In genomic region chr7:130215348-130216252, GRCm38 (mm10) we compare ENCODE assay signal across 7 mouse cellular contexts.
DNase-seq lines count a peak whose midpoint lies in the region; ATAC-seq and TF ChIP-seq lines count a peak whose summit lies in the region.

No protein-coding gene starts in this region.

- no peaks in the 10 kb centered on the region for H3K27me3 ChIP-seq in Patski
- H3K27me3 ChIP-seq in forebrain, embryonic 12.5 days: 0 out of 2 replicates have a peak, but pooled peaks cover 4% of the 10 kb centered on the region
- H3K27me3 ChIP-seq in neural tube, embryonic 15.5 days (replicated peaks): 0 out of 2 replicates have a peak, but pooled peaks cover 3% of the 10 kb centered on the region

- H3K4me3 ChIP-seq in forebrain, embryonic 12.5 days (replicated peaks): no peak overlapping the region
- no peak overlapping the region for H3K4me3 ChIP-seq in neural tube, embryonic 15.5 days (replicated peaks)

- H3K4me1 ChIP-seq in forebrain, embryonic 12.5 days: peaks cover 60% of the 10 kb centered on the region
- H3K4me1 ChIP-seq in neural tube, embryonic 15.5 days: peaks cover 20% of the 10 kb centered on the region

- intact Hi-C loops in heart, postnatal 10 days (cut with DNase I): no loop called here

- H3K9ac ChIP-seq in forebrain, embryonic 12.5 days: 0 out of 2 replicates have a peak overlapping the region, but pooled peaks have one; percentile 12
- no peak overlapping the region for H3K9ac ChIP-seq in neural tube, embryonic 15.5 days (replicated peaks)

- POLR2A ChIA-PET in Patski (lab: Charles Lee): no interaction called here

- CTCF ChIA-PET in Patski (lab: Charles Lee): interaction anchor here (0.9 kb wide), 1 partner anchor 8 kb away, joined by 3 read pairs; no protein-coding TSS in a partner anchor

- TF ChIP-seq CTCF in Patski (IDR thresholded peaks at IDR 0.05): no peak

- peak overlapping the region; percentile 36 for H3K4me2 ChIP-seq in forebrain, embryonic 12.5 days
- no peak overlapping the region for H3K4me2 ChIP-seq in neural tube, embryonic 15.5 days

- in situ Hi-C loops in Patski (cut with MboI; ENCODE audit: low pct_unique_long_range_greater_than_20kb): no loop called here

- WGBS in forebrain, embryonic 12.5 days: 16% methylated on average over 21 of the region's 21 CpGs
- WGBS in neural tube, embryonic 15.5 days: 31% methylated on average over 21 of the region's 21 CpGs

- peaks cover 7% of the 10 kb centered on the region for H3K36me3 ChIP-seq in forebrain, embryonic 12.5 days (replicated peaks)
- H3K36me3 ChIP-seq in neural tube, embryonic 15.5 days: no peaks in the 10 kb centered on the region

- DNase-seq in Patski (ENCODE audit: low read depth, low spot score): peak; percentile 74
- peak; percentile 81 to 87 for DNase-seq in adrenal gland, postnatal 36 days
- DNase-seq in heart, postnatal 10 days: peak; percentile 79 to 80
- DNase-seq in left cerebral cortex, adult 9 months (ENCODE audit: low spot score in 2 of 2): peak; percentile 31 to 72
- DNase-seq in B cell, adult 2 months: no peak

- peak overlapping the region; percentile 93 for H3K27ac ChIP-seq in forebrain, embryonic 12.5 days
- H3K27ac ChIP-seq in neural tube, embryonic 15.5 days (replicated peaks): peak overlapping the region; percentile 56

- no peak for ATAC-seq in Patski
- peak; percentile 94 for ATAC-seq in forebrain, embryonic 12.5 days (ENCODE audit: low FRiP score)
- peak; percentile 86 for ATAC-seq in neural tube, embryonic 15.5 days (ENCODE audit: low FRiP score)

- H3K9me3 ChIP-seq in forebrain, embryonic 12.5 days: no peaks in the 10 kb centered on the region
- H3K9me3 ChIP-seq in neural tube, embryonic 15.5 days (replicated peaks): no peaks in the 10 kb centered on the region

Comparison
In these comparisons a context has a peak if more than half of its experiments do, and no peak if none do; other contexts are left out.
1. DNase-seq: peak in Patski (single experiment), adrenal gland, postnatal 36 days (2 of 2), heart, postnatal 10 days (2 of 2) and left cerebral cortex, adult 9 months (2 of 2); none in B cell, adult 2 months (0 of 2).